Mouse (Mus musculus): ENCODE data around the gene Trak1. TPM values are rescaled to one million over a fixed set of nuclear protein-coding genes. Genes with fewer than 3 reads are reported as not detected.

Gene Trak1
- polyA plus RNA-seq, 1 experiment from 2014 or later = 40.3 TPM

- WGBS = 89% methylated on average over 1 of the region's 1 CpGs
- no peak overlapping the region for H3K4me3 ChIP-seq (ENCODE audit: low read depth, low read length)
- H3K27ac ChIP-seq (ENCODE audit: low read depth, low read length) = no peak overlapping the region
- ATAC-seq (no peak), DNase-seq (ENCODE audit: low spot score) (no peak)
- H3K27me3 ChIP-seq (replicated peaks; ENCODE audit: control insufficient read depth, insufficient read depth, low read length) = no peaks in the 10 kb centered on the region
- no peak overlapping the region for H3K9ac ChIP-seq (ENCODE audit: low read length)
- H3K4me1 ChIP-seq (ENCODE audit: control insufficient read depth, insufficient read depth, low read length) = no peaks in the 10 kb centered on the region
- H3K9me3 ChIP-seq (replicated peaks; ENCODE audit: control insufficient read depth, low read length) = no peaks in the 10 kb centered on the region
- H3K36me3 ChIP-seq (ENCODE audit: control insufficient read depth, insufficient read depth, low read length) = no peaks in the 10 kb centered on the region
- no peak overlapping the region for H3K4me2 ChIP-seq (ENCODE audit: low read length)
Measured at GRCm38 (mm10) chr9:121271149-121271548, 26.2 kb upstream of the Trak1 start.

GRCm38 (mm10) chr9:121271561-121271960 lies 25.7 kb upstream of the Trak1 start:
- DNase-seq (ENCODE audit: low spot score) (no peak), ATAC-seq (no peak)
- Histone ChIP-seq H3K27ac (ENCODE audit: low read depth, low read length) (no peak overlapping the region), H3K4me2 (ENCODE audit: low read length) (no peak overlapping the region), H3K4me1 (ENCODE audit: control insufficient read depth, insufficient read depth, low read length) (peaks cover 2% of the 10 kb centered on the region; the same call in 1 of the 2 replicates), H3K9me3 (replicated peaks; ENCODE audit: control insufficient read depth, low read length) (no peaks in the 10 kb centered on the region), H3K9ac (ENCODE audit: low read length) (no peak overlapping the region), H3K4me3 (ENCODE audit: low read depth, low read length) (no peak overlapping the region), H3K36me3 (ENCODE audit: control insufficient read depth, insufficient read depth, low read length) (no peaks in the 10 kb centered on the region), H3K27me3 (replicated peaks; ENCODE audit: control insufficient read depth, insufficient read depth, low read length) (no peaks in the 10 kb centered on the region)
- 74% methylated on average over 4 of the region's 4 CpGs for WGBS

- Histone ChIP-seq H3K4me1 (ENCODE audit: control insufficient read depth, insufficient read depth, low read length) (peaks cover 4% of the 10 kb centered on the region; the same call in 1 of the 2 replicates), H3K9ac (ENCODE audit: low read length) (peak overlapping the region; percentile 63), H3K9me3 (replicated peaks; ENCODE audit: control insufficient read depth, low read length) (no peaks in the 10 kb centered on the region), H3K4me2 (ENCODE audit: low read length) (peak overlapping the region; percentile 74), H3K27me3 (replicated peaks; ENCODE audit: control insufficient read depth, insufficient read depth, low read length) (no peaks in the 10 kb centered on the region), H3K27ac (ENCODE audit: low read depth, low read length) (peak overlapping the region; percentile 85; the same call in 1 of the 2 replicates), H3K4me3 (ENCODE audit: low read depth, low read length) (peak overlapping the region; percentile 66), H3K36me3 (ENCODE audit: control insufficient read depth, insufficient read depth, low read length) (no peaks in the 10 kb centered on the region)
- DNase-seq (ENCODE audit: low spot score) (no peak), ATAC-seq (no peak)
- 17% methylated on average over 15 of the region's 15 CpGs for WGBS
Measured at GRCm38 (mm10) chr9:121276745-121277117, 20.6 kb upstream of the Trak1 start.

- Histone ChIP-seq H3K4me3 (ENCODE audit: low read depth, low read length) (peak within 1 kb of the TSS; percentile 66), H3K27ac (ENCODE audit: low read depth, low read length) (peak within 1 kb of the TSS; percentile 85), H3K4me1 (ENCODE audit: control insufficient read depth, insufficient read depth, low read length) (peaks cover 4% of the 10 kb centered on the region; the same call in 1 of the 2 replicates), H3K9ac (ENCODE audit: low read length) (peak within 1 kb of the TSS; percentile 63), H3K27me3 (replicated peaks; ENCODE audit: control insufficient read depth, insufficient read depth, low read length) (no peaks in the 10 kb centered on the region), H3K4me2 (ENCODE audit: low read length) (peak within 1 kb of the TSS; percentile 74), H3K36me3 (ENCODE audit: control insufficient read depth, insufficient read depth, low read length) (no peaks in the 10 kb centered on the region), H3K9me3 (replicated peaks; ENCODE audit: control insufficient read depth, low read length) (no peaks in the 10 kb centered on the region; the same call in 1 of the 2 replicates)
- WGBS = under 1% methylated on average over 59 of the region's 59 CpGs
- ATAC-seq (peak; percentile 97), DNase-seq (ENCODE audit: low spot score) (peak; percentile 95)
Measured at GRCm38 (mm10) chr9:121277118-121278060, 19.9 kb upstream of the Trak1 start, which contains the start of gene Ulk4. TSS of gene Ulk4 (minus strand) at chr9:121277197.

- no peaks in the 10 kb centered on the region for H3K36me3 ChIP-seq (ENCODE audit: control insufficient read depth, insufficient read depth, low read length)
- 86% methylated on average over 5 of the region's 5 CpGs for WGBS
- H3K9me3 ChIP-seq (replicated peaks; ENCODE audit: control insufficient read depth, low read length) = no peaks in the 10 kb centered on the region; the same call in 1 of the 2 replicates
- ATAC-seq (no peak), DNase-seq (ENCODE audit: low spot score) (no peak)
- H3K4me1 ChIP-seq (ENCODE audit: control insufficient read depth, insufficient read depth, low read length) = peaks cover 4% of the 10 kb centered on the region; the same call in 1 of the 2 replicates
- no peak overlapping the region for H3K4me2 ChIP-seq (ENCODE audit: low read length)
- no peak overlapping the region for H3K9ac ChIP-seq (ENCODE audit: low read length)
- no peak overlapping the region for H3K27ac ChIP-seq (ENCODE audit: low read depth, low read length)
- no peaks in the 10 kb centered on the region for H3K27me3 ChIP-seq (replicated peaks; ENCODE audit: control insufficient read depth, insufficient read depth, low read length)
- H3K4me3 ChIP-seq (ENCODE audit: low read depth, low read length) = no peak overlapping the region
Measured at GRCm38 (mm10) chr9:121279216-121279615, 18.1 kb upstream of the Trak1 start.

GRCm38 (mm10) chr9:121281891-121282290 lies 15.4 kb upstream of the Trak1 start:
- Histone ChIP-seq H3K9me3 (replicated peaks; ENCODE audit: control insufficient read depth, low read length) (no peaks in the 10 kb centered on the region; the same call in 1 of the 2 replicates), H3K4me1 (ENCODE audit: control insufficient read depth, insufficient read depth, low read length) (no peaks in the 10 kb centered on the region), H3K4me2 (ENCODE audit: low read length) (no peak overlapping the region), H3K36me3 (ENCODE audit: control insufficient read depth, insufficient read depth, low read length) (no peaks in the 10 kb centered on the region), H3K27ac (ENCODE audit: low read depth, low read length) (no peak overlapping the region), H3K27me3 (replicated peaks; ENCODE audit: control insufficient read depth, insufficient read depth, low read length) (no peaks in the 10 kb centered on the region), H3K4me3 (ENCODE audit: low read depth, low read length) (no peak overlapping the region), H3K9ac (ENCODE audit: low read length) (no peak overlapping the region)
- WGBS = 90% methylated on average over 6 of the region's 6 CpGs
- DNase-seq (ENCODE audit: low spot score) (no peak), ATAC-seq (no peak)

- 97% methylated on average over 6 of the region's 6 CpGs for WGBS
Measured at GRCm38 (mm10) chr9:121283620-121284185, 13.6 kb upstream of the Trak1 start.

GRCm38 (mm10) chr9:121284422-121284821 lies 12.9 kb upstream of the Trak1 start:
- Histone ChIP-seq H3K36me3 (ENCODE audit: control insufficient read depth, insufficient read depth, low read length) (no peaks in the 10 kb centered on the region), H3K27ac (ENCODE audit: low read depth, low read length) (no peak overlapping the region), H3K4me3 (ENCODE audit: low read depth, low read length) (no peak overlapping the region), H3K4me2 (ENCODE audit: low read length) (no peak overlapping the region), H3K27me3 (replicated peaks; ENCODE audit: control insufficient read depth, insufficient read depth, low read length) (no peaks in the 10 kb centered on the region), H3K9ac (ENCODE audit: low read length) (no peak overlapping the region), H3K4me1 (ENCODE audit: control insufficient read depth, insufficient read depth, low read length) (no peaks in the 10 kb centered on the region), H3K9me3 (replicated peaks; ENCODE audit: control insufficient read depth, low read length) (no peaks in the 10 kb centered on the region; the same call in 1 of the 2 replicates)
- DNase-seq (ENCODE audit: low spot score) (no peak), ATAC-seq (no peak)
- 92% methylated on average over 3 of the region's 3 CpGs for WGBS

More at GRCm38 (mm10) chr9:121283620-121284185, 13.6 kb upstream of the Trak1 start:
- Histone ChIP-seq H3K4me3 (ENCODE audit: low read depth, low read length) (no peak overlapping the region), H3K9me3 (replicated peaks; ENCODE audit: control insufficient read depth, low read length) (no peaks in the 10 kb centered on the region; the same call in 1 of the 2 replicates), H3K27ac (ENCODE audit: low read depth, low read length) (no peak overlapping the region), H3K4me2 (ENCODE audit: low read length) (no peak overlapping the region), H3K36me3 (ENCODE audit: control insufficient read depth, insufficient read depth, low read length) (no peaks in the 10 kb centered on the region), H3K4me1 (ENCODE audit: control insufficient read depth, insufficient read depth, low read length) (no peaks in the 10 kb centered on the region), H3K9ac (ENCODE audit: low read length) (no peak overlapping the region), H3K27me3 (replicated peaks; ENCODE audit: control insufficient read depth, insufficient read depth, low read length) (no peaks in the 10 kb centered on the region)
- no peak for DNase-seq (ENCODE audit: low spot score)
- no peak for ATAC-seq
